14 mouse cellular contexts compared by ENCODE assay signal in the genomic region with DNA sequence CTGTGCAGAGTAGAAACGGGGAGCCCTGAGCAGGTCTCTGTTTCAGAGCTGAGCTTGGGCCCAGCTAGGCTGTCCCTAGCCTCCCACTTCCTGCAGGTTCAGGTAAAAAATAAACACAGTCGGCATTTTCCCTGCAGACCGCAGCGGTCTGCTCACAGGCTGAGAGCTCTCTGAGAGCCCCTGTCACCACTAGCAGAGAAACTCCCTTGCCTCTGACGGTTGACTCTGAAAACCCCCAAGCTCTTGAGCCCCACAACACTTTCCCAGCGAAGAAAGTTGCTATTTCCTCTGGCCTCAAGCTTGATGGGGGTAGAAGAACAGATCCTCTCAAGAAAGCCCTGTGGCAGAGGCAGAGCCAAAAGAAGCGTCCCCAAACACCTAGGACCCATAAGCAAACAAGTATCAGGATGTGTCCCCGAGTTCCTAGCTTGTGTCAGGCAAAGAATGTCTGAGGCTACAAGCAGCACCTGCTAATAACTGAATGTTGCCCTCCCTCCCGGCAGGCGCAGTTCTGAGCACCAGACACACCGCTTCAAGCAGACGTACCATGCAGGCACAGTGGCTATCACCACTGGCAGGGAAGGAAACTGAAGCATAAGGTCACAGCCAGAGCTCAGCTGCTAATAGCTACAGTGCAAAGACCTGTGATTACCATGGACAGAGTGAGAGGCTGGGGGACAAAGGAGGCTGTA. TPM values are rescaled to one million over a fixed set of nuclear protein-coding genes. Genes with fewer than 3 reads are reported as not detected.
DNase-seq lines count a peak whose midpoint lies in the region; ATAC-seq and TF ChIP-seq lines count a peak whose summit lies in the region.
"Had no signal": no experiment of that assay in that cellular context is flagged by ENCODE, and none has a peak within 500 bp of the region (broad histone marks: within the 10 kb centered on the region; RNA-seq: fewer than 3 reads in every experiment).

No protein-coding gene starts in this region.

- no peaks in the 10 kb centered on the region for H3K4me1 ChIP-seq in forebrain, embryonic 11.5 days (replicated peaks; ENCODE audit: control insufficient read depth, insufficient read depth, low read length)
- no peaks in the 10 kb centered on the region for H3K4me1 ChIP-seq in forebrain, embryonic 14.5 days (ENCODE audit: control insufficient read depth, insufficient read depth, low read length)
- peaks cover 7% of the 10 kb centered on the region; the same call in 1 of the 2 replicates for H3K4me1 ChIP-seq in lung, embryonic 14.5 days (ENCODE audit: insufficient read depth)
- peaks cover 95% of the 10 kb centered on the region for H3K4me1 ChIP-seq in thymus, adult 2 months (replicated peaks; ENCODE audit: control insufficient read depth, insufficient read depth, low read length)
- 0 out of 2 replicates have a peak, but pooled peaks cover 5% of the 10 kb centered on the region for H3K4me1 ChIP-seq in kidney, embryonic 14.5 days (ENCODE audit: control insufficient read depth, insufficient read depth, low read length)

- no peak for TF ChIP-seq CTCF in lung, embryonic 14.5 days (IDR thresholded peaks at IDR 0.05; ENCODE audit: low read depth)
- no peak for TF ChIP-seq CTCF in thymus, adult 2 months (IDR thresholded peaks at IDR 0.05; ENCODE audit: borderline replicate concordance, control insufficient read depth, extremely low read depth, insufficient read depth, low read length, poor library complexity)

- no peak overlapping the region for H3K4me3 ChIP-seq in forebrain, embryonic 11.5 days (ENCODE audit: low read depth, low read length)
- H3K4me3 ChIP-seq in forebrain, embryonic 14.5 days (ENCODE audit: low read depth, low read length), result no peak overlapping the region
- H3K4me3 ChIP-seq in lung, embryonic 14.5 days (ENCODE audit: low read depth, low read length), result no peak overlapping the region
- peak overlapping the region; percentile 33 for H3K4me3 ChIP-seq in thymus, adult 2 months (ENCODE audit: control insufficient read depth, insufficient read depth, low read length)
- H3K4me3 ChIP-seq in kidney, embryonic 14.5 days (ENCODE audit: low read length), result no peak overlapping the region

- DNase-seq in forebrain, embryonic 11.5 days (ENCODE audit: low spot score), result peak; percentile 42
- DNase-seq in forebrain, embryonic 14.5 days (ENCODE audit: low spot score), result no peak
- no peak for DNase-seq in lung, embryonic 14.5 days
- no peak for DNase-seq in lung, postnatal 36 days
- DNase-seq in induced T-regulatory cell, adult 2 months (ENCODE audit: low read depth), result peak; percentile 91
- peak; percentile 61 for DNase-seq in thymus, adult 2 months
- no peak for DNase-seq in ovary, postnatal 14 days (ENCODE audit: low spot score)
- DNase-seq: adrenal gland, postnatal 36 days; cerebellum, adult 11-12 months; retina, postnatal 1 day had no signal

- TF ChIP-seq POLR2A in thymus, adult 2 months (IDR thresholded peaks at IDR 0.05; ENCODE audit: control insufficient read depth, extremely low read depth, insufficient read depth, low read length, poor library complexity), result peak; percentile 38; the same call in 1 of the 2 replicates

- H3K27me3 ChIP-seq in forebrain, embryonic 11.5 days (ENCODE audit: control insufficient read depth, insufficient read depth, low read length), result no peaks in the 10 kb centered on the region
- H3K27me3 ChIP-seq in forebrain, embryonic 14.5 days (replicated peaks; ENCODE audit: control insufficient read depth, insufficient read depth, low read length), result no peaks in the 10 kb centered on the region
- H3K27me3 ChIP-seq in lung, embryonic 14.5 days (ENCODE audit: insufficient read depth, low read length), result no peaks in the 10 kb centered on the region
- no peaks in the 10 kb centered on the region for H3K27me3 ChIP-seq in thymus, adult 2 months (ENCODE audit: control insufficient read depth, insufficient read depth, low read length)
- no peaks in the 10 kb centered on the region for H3K27me3 ChIP-seq in kidney, embryonic 14.5 days (ENCODE audit: control insufficient read depth, insufficient read depth, low read length)
- H3K27me3 ChIP-seq: Patski had no signal

- no peak for ATAC-seq in forebrain, embryonic 11.5 days (replicated peaks; ENCODE audit: low FRiP score)
- no peak for ATAC-seq in forebrain, embryonic 14.5 days
- no peak; the same call in 1 of the 2 replicates for ATAC-seq in lung, embryonic 14.5 days (ENCODE audit: insufficient read depth)
- ATAC-seq in kidney, embryonic 14.5 days (ENCODE audit: low FRiP score, low TSS enrichment), result no peak
- ATAC-seq: forebrain, embryonic 16.5 days; intestine, embryonic 16.5 days; Patski had no signal

- no peaks in the 10 kb centered on the region for H3K36me3 ChIP-seq in forebrain, embryonic 11.5 days (ENCODE audit: control insufficient read depth, insufficient read depth, low read length)
- no peaks in the 10 kb centered on the region for H3K36me3 ChIP-seq in forebrain, embryonic 14.5 days (ENCODE audit: control insufficient read depth, insufficient read depth, low read length)
- H3K36me3 ChIP-seq in lung, embryonic 14.5 days (ENCODE audit: insufficient read depth), result peaks cover 22% of the 10 kb centered on the region; the same call in 1 of the 2 replicates
- H3K36me3 ChIP-seq in thymus, adult 2 months (ENCODE audit: control insufficient read depth, insufficient read depth, low read length), result peaks cover 99% of the 10 kb centered on the region
- H3K36me3 ChIP-seq in kidney, embryonic 14.5 days (ENCODE audit: control insufficient read depth, insufficient read depth, low read length), result 0 out of 2 replicates have a peak, but pooled peaks cover 4% of the 10 kb centered on the region

- H3K27ac ChIP-seq in forebrain, embryonic 11.5 days (ENCODE audit: low read depth, low read length), result no peak overlapping the region
- no peak overlapping the region for H3K27ac ChIP-seq in forebrain, embryonic 14.5 days (ENCODE audit: low read depth, low read length)
- 0 out of 2 replicates have a peak overlapping the region, but pooled peaks have one; percentile 13 for H3K27ac ChIP-seq in lung, embryonic 14.5 days (ENCODE audit: low read depth)
- H3K27ac ChIP-seq in thymus, adult 2 months (ENCODE audit: control insufficient read depth, insufficient read depth, low read length), result peak overlapping the region; percentile 94
- no peak overlapping the region for H3K27ac ChIP-seq in kidney, embryonic 14.5 days (ENCODE audit: low read depth, low read length)

- H3K9ac ChIP-seq in forebrain, embryonic 11.5 days (ENCODE audit: low read length), result no peak overlapping the region
- no peak overlapping the region for H3K9ac ChIP-seq in forebrain, embryonic 14.5 days (ENCODE audit: low read length)
- H3K9ac ChIP-seq in lung, embryonic 14.5 days, result no peak overlapping the region
- H3K9ac ChIP-seq in kidney, embryonic 14.5 days (ENCODE audit: low read depth, low read length), result no peak overlapping the region

- H3K4me2 ChIP-seq in forebrain, embryonic 11.5 days (ENCODE audit: low read depth, low read length, severe bottlenecking), result no peak overlapping the region
- no peak overlapping the region for H3K4me2 ChIP-seq in forebrain, embryonic 14.5 days (ENCODE audit: low read length)
- no peak overlapping the region for H3K4me2 ChIP-seq in lung, embryonic 14.5 days
- no peak overlapping the region for H3K4me2 ChIP-seq in kidney, embryonic 14.5 days (replicated peaks; ENCODE audit: low read depth, low read length)

- 79% methylated on average over 12 of the region's 12 CpGs for WGBS in forebrain, embryonic 11.5 days
- 76% methylated on average over 12 of the region's 12 CpGs for WGBS in forebrain, embryonic 14.5 days
- 30% methylated on average over 12 of the region's 12 CpGs for WGBS in lung, embryonic 14.5 days
- WGBS in thymus, adult 2 months, result 9% methylated on average over 12 of the region's 12 CpGs
- WGBS in kidney, embryonic 14.5 days, result 63% methylated on average over 12 of the region's 12 CpGs

- H3K9me3 ChIP-seq in forebrain, embryonic 11.5 days (ENCODE audit: control insufficient read depth, low read length), result no peaks in the 10 kb centered on the region
- no peaks in the 10 kb centered on the region for H3K9me3 ChIP-seq in forebrain, embryonic 14.5 days (replicated peaks; ENCODE audit: control insufficient read depth, low read length)
- H3K9me3 ChIP-seq in lung, embryonic 14.5 days (ENCODE audit: low read depth, low read length), result no peaks in the 10 kb centered on the region
- H3K9me3 ChIP-seq in kidney, embryonic 14.5 days (ENCODE audit: control insufficient read depth, low read length), result no peaks in the 10 kb centered on the region

RNA-seq across cellular contexts. Expression of a gene that starts 17.1 kb away (rescaled TPM):
- 9.5 and 9.6 TPM in 2 replicates for polyA plus RNA-seq in forebrain, embryonic 11.5 days (2014; fragmentation: Nextera tagmentation; extraction: Ambion mirVana)
- 2.6 and 4.0 TPM in 2 replicates for polyA plus RNA-seq in forebrain, embryonic 14.5 days (2014; fragmentation: Nextera tagmentation; extraction: Ambion mirVana)
- polyA plus RNA-seq in lung, embryonic 14.5 days (2014; fragmentation: Nextera tagmentation; extraction: Ambion mirVana), result 64.2 and 68.8 TPM in 2 replicates
- 2,910 and 3,273 TPM in 2 replicates for polyA plus RNA-seq in thymus, adult 2 months (2012; rRNA removed)
- polyA plus RNA-seq in kidney, embryonic 14.5 days (2014; fragmentation: Nextera tagmentation; extraction: Ambion mirVana), result 18.1 and 27.5 TPM in 2 replicates

RNA-seq across cellular contexts. Expression of a gene that starts 34.0 kb away (rescaled TPM):
- polyA plus RNA-seq in forebrain, embryonic 11.5 days (2014; fragmentation: Nextera tagmentation; extraction: Ambion mirVana), result 855 and 927 TPM in 2 replicates
- polyA plus RNA-seq in forebrain, embryonic 14.5 days (2014; fragmentation: Nextera tagmentation; extraction: Ambion mirVana), result 1,258 and 1,335 TPM in 2 replicates
- polyA plus RNA-seq in lung, embryonic 14.5 days (2014; fragmentation: Nextera tagmentation; extraction: Ambion mirVana), result 781 and 807 TPM in 2 replicates
- polyA plus RNA-seq in thymus, adult 2 months (2012; rRNA removed), result 35.1 and 35.9 TPM in 2 replicates
- polyA plus RNA-seq in kidney, embryonic 14.5 days (2014; fragmentation: Nextera tagmentation; extraction: Ambion mirVana), result 843 and 964 TPM in 2 replicates

RNA-seq across cellular contexts. Expression of a gene that starts 52.0 kb away (rescaled TPM):
- not detected in 2 replicates for polyA plus RNA-seq in forebrain, embryonic 11.5 days (2014; fragmentation: Nextera tagmentation; extraction: Ambion mirVana)
- polyA plus RNA-seq in forebrain, embryonic 14.5 days (2014; fragmentation: Nextera tagmentation; extraction: Ambion mirVana), result not detected in 2 replicates
- not detected in 2 replicates for polyA plus RNA-seq in lung, embryonic 14.5 days (2014; fragmentation: Nextera tagmentation; extraction: Ambion mirVana)
- 0.15 TPM in 1 of 2 replicates, not detected in the other for polyA plus RNA-seq in thymus, adult 2 months (2012; rRNA removed)
- not detected in 2 replicates for polyA plus RNA-seq in kidney, embryonic 14.5 days (2014; fragmentation: Nextera tagmentation; extraction: Ambion mirVana)
- polyA plus RNA-seq: forebrain, embryonic 16.5 days; intestine, embryonic 16.5 days; Patski had no signal

Comparison
In these comparisons a context has a peak if more than half of its experiments do, and no peak if none do; other contexts are left out.
1. DNase-seq: peak in forebrain, embryonic 11.5 days (single experiment), induced T-regulatory cell, adult 2 months (single experiment) and thymus, adult 2 months (single experiment); none in forebrain, embryonic 14.5 days (single experiment), lung, embryonic 14.5 days (single experiment), lung, postnatal 36 days (single experiment) and ovary, postnatal 14 days (single experiment).
2. H3K27ac ChIP-seq: peak in lung, embryonic 14.5 days (single experiment) and thymus, adult 2 months (single experiment); none in forebrain, embryonic 11.5 days (single experiment), forebrain, embryonic 14.5 days (single experiment) and kidney, embryonic 14.5 days (single experiment).
3. RNA of a gene that starts 17.1 kb away (polyA plus RNA-seq): 2,910 to 3,273 TPM in thymus, adult 2 months; 64.2 to 68.8 TPM in lung, embryonic 14.5 days, 18.1 to 27.5 TPM in kidney, embryonic 14.5 days, 9.5 to 9.6 TPM in forebrain, embryonic 11.5 days and 2.6 to 4.0 TPM in forebrain, embryonic 14.5 days; every median in the first group is over 10 times any median in the second.
4. RNA of a gene that starts 34.0 kb away (polyA plus RNA-seq): 1,258 to 1,335 TPM in forebrain, embryonic 14.5 days, 855 to 927 TPM in forebrain, embryonic 11.5 days, 843 to 964 TPM in kidney, embryonic 14.5 days and 781 to 807 TPM in lung, embryonic 14.5 days; 35.1 to 35.9 TPM in thymus, adult 2 months; every median in the first group is over 10 times any median in the second.